Mouse (Mus musculus) G1E (cell line): ENCODE data around the gene Zcchc7. TPM values are rescaled to one million over a fixed set of nuclear protein-coding genes. Genes with fewer than 3 reads are reported as not detected.

Experiments
- ATAC-seq: 2 replicates; pipeline ENCODE4 v1.8.0; 2016; ENCODE audit warnings: mild to moderate bottlenecking; ENCODE audit not compliant: insufficient number of reproducible peaks, poor library complexity, low FRiP score, severe bottlenecking; ENCODE audit errors: extremely low read depth
- DNase-seq: peaks from one replicate; pipeline ENCODE4 v3.0.0; 2012; ENCODE audit warnings: low spot score
- H3K27me3 ChIP-seq: 2 replicates; pipeline ENCODE4 v1.6.1; 2012; ENCODE audit warnings: mild to moderate bottlenecking, low read length, inconsistent platforms; ENCODE audit not compliant: insufficient read depth
- H3K36me3 ChIP-seq: replicated peaks from 2 replicates; pipeline ENCODE3; 2012; ENCODE audit warnings: mild to moderate bottlenecking, inconsistent platforms
- H3K4me1 ChIP-seq: 2 replicates; pipeline ENCODE4 v1.6.1; 2012; ENCODE audit warnings: low read depth, low read length, inconsistent platforms, mixed read lengths; ENCODE audit not compliant: insufficient read depth
- H3K4me3 ChIP-seq: 2 replicates; pipeline ENCODE4 v1.5.1; 2012; ENCODE audit warnings: low read depth, mild to moderate bottlenecking, inconsistent platforms, low read length, moderate library complexity, mixed read lengths
- H3K9me3 ChIP-seq: replicated peaks from 2 replicates; pipeline ENCODE4 v1.6.1; 2012; ENCODE audit warnings: inconsistent platforms
- CTCF ChIP-seq: IDR thresholded peaks from 2 replicates; pipeline ENCODE4 v1.5.1; 2012; ENCODE audit warnings: low read depth, low read length, inconsistent platforms, mixed read lengths
- GATA1 ChIP-seq: IDR thresholded peaks from 2 replicates; pipeline ENCODE4 v1.6.1; 2012; ENCODE audit warnings: borderline replicate concordance, low read length, inconsistent platforms, mixed read lengths
- GATA2 ChIP-seq: IDR thresholded peaks from 2 replicates; pipeline ENCODE4 v1.6.1; 2012; ENCODE audit warnings: low read depth, low read length, inconsistent platforms, borderline replicate concordance
- POLR2AphosphoS5 ChIP-seq: IDR thresholded peaks from 2 replicates; pipeline ENCODE4 v1.6.1; 2012; ENCODE audit warnings: low read depth, low read length, inconsistent platforms; ENCODE audit not compliant: insufficient replicate concordance
- TAL1 ChIP-seq: conservative IDR thresholded peaks from 2 replicates; pipeline ENCODE4 v1.6.1; 2012; ENCODE audit warnings: low read depth, low read length, inconsistent platforms, mixed read lengths
- polyA plus RNA-seq: library from polyadenylated mRNA; stranded (reverse); fragments of >175 nt; gene quantifications from 2 replicates; pipeline ENCODE4 v1.2.3, GENCODE M21; 2012
- total RNA-seq, 2 experiments: library from RNA; stranded (forward) in 1 of 2; stranded (reverse) in 1 of 2; fragments of 200-1000 nt in 1 of 2; fragments of >200 nt in 1 of 2; fragmentation: Nextera tagmentation in 1 of 2; gene quantifications; 2 replicates each; pipeline ENCODE4 v1.2.3; 2014 to 2017

Zcchc7 gene
- total and polyA plus RNA-seq, 3 experiments = 28.6 to 129 (median 61.3) TPM

GRCm38 (mm10) chr4:44965175-44965574 is 209.5 kb downstream of the Zcchc7 start:
- no peaks in the 10 kb centered on the region for H3K36me3 ChIP-seq
- TF ChIP-seq POLR2AphosphoS5 (no peak), GATA2 (no peak), CTCF (no peak), GATA1 (no peak), TAL1 (no peak)
- peaks cover 4% of the 10 kb centered on the region for H3K9me3 ChIP-seq
- ATAC-seq = no peak
- DNase-seq = no peak
- no peak overlapping the region for H3K4me3 ChIP-seq
- peaks cover 79% of the 10 kb centered on the region for H3K4me1 ChIP-seq
- H3K27me3 ChIP-seq = peaks cover 24% of the 10 kb centered on the region

GRCm38 (mm10) chr4:44965736-44966135 is 210.1 kb downstream of the Zcchc7 start:
- ATAC-seq = no peak
- Histone ChIP-seq H3K9me3 (peaks cover 4% of the 10 kb centered on the region), H3K36me3 (no peaks in the 10 kb centered on the region), H3K4me3 (no peak overlapping the region), H3K4me1 (peaks cover 80% of the 10 kb centered on the region), H3K27me3 (peaks cover 24% of the 10 kb centered on the region)
- no peak for DNase-seq
- no peak for TF ChIP-seq GATA1
- TF ChIP-seq TAL1 = no peak
- TF ChIP-seq CTCF = no peak
- no peak for TF ChIP-seq GATA2
- TF ChIP-seq POLR2AphosphoS5 = no peak

GRCm38 (mm10) chr4:44967402-44967801 is 211.7 kb downstream of the Zcchc7 start:
- H3K4me1 ChIP-seq = peaks cover 73% of the 10 kb centered on the region
- peaks cover 4% of the 10 kb centered on the region for H3K9me3 ChIP-seq
- H3K4me3 ChIP-seq = 0 out of 2 replicates have a peak overlapping the region, but pooled peaks have one; percentile 3
- peaks cover 27% of the 10 kb centered on the region for H3K27me3 ChIP-seq
- TF ChIP-seq TAL1 (no peak), POLR2AphosphoS5 (no peak), GATA1 (no peak), GATA2 (no peak), CTCF (no peak)
- DNase-seq = no peak
- no peaks in the 10 kb centered on the region for H3K36me3 ChIP-seq
- ATAC-seq = no peak

GRCm38 (mm10) chr4:44970056-44970455 is 214.4 kb downstream of the Zcchc7 start:
- Histone ChIP-seq H3K36me3 (no peaks in the 10 kb centered on the region), H3K4me3 (no peak overlapping the region)

GRCm38 (mm10) chr4:44970612-44971110 is 215.0 kb downstream of the Zcchc7 start:
- Histone ChIP-seq H3K4me3 (no peak overlapping the region), H3K4me1 (peaks cover 60% of the 10 kb centered on the region), H3K27me3 (peaks cover 27% of the 10 kb centered on the region), H3K36me3 (no peaks in the 10 kb centered on the region), H3K9me3 (peaks cover 2% of the 10 kb centered on the region; the same call in 1 of the 2 replicates)
- TF ChIP-seq CTCF = peak; percentile 69; the same call in 1 of the 2 replicates
- no peak for TF ChIP-seq POLR2AphosphoS5
- ATAC-seq (peak; percentile 36), DNase-seq (peak; percentile 56)

More at GRCm38 (mm10) chr4:44970056-44970455, 214.4 kb downstream of the Zcchc7 start:
- ATAC-seq (no peak), DNase-seq (no peak)
- Histone ChIP-seq H3K4me1 (peaks cover 64% of the 10 kb centered on the region), H3K27me3 (peaks cover 27% of the 10 kb centered on the region), H3K9me3 (peaks cover 2% of the 10 kb centered on the region; the same call in 1 of the 2 replicates)
- no peak for TF ChIP-seq CTCF
- TF ChIP-seq TAL1 = no peak
- TF ChIP-seq POLR2AphosphoS5 = no peak
- no peak for TF ChIP-seq GATA1
- TF ChIP-seq GATA2 = no peak

GRCm38 (mm10) chr4:44973450-44973849 is 217.8 kb downstream of the Zcchc7 start:
- peak overlapping the region; percentile 28; the same call in 1 of the 2 replicates for H3K4me3 ChIP-seq
- peaks cover 5% of the 10 kb centered on the region for H3K9me3 ChIP-seq
- no peaks in the 10 kb centered on the region for H3K36me3 ChIP-seq
- DNase-seq = peak; percentile 66
- ATAC-seq = peak; percentile 65
- H3K4me1 ChIP-seq = peaks cover 45% of the 10 kb centered on the region
- peaks cover 19% of the 10 kb centered on the region; the same call in 1 of the 2 replicates for H3K27me3 ChIP-seq
- TF ChIP-seq CTCF (peak; percentile 96), GATA2 (no peak)

GRCm38 (mm10) chr4:44973871-44974270 is 218.2 kb downstream of the Zcchc7 start:
- H3K9me3 ChIP-seq = peaks cover 5% of the 10 kb centered on the region
- no peak for TF ChIP-seq TAL1
- TF ChIP-seq GATA2 = no peak
- TF ChIP-seq CTCF = no peak
- peaks cover 15% of the 10 kb centered on the region; the same call in 1 of the 2 replicates for H3K27me3 ChIP-seq
- peak overlapping the region; percentile 28; the same call in 1 of the 2 replicates for H3K4me3 ChIP-seq
- DNase-seq = no peak
- peaks cover 41% of the 10 kb centered on the region for H3K4me1 ChIP-seq
- no peaks in the 10 kb centered on the region for H3K36me3 ChIP-seq
- no peak for ATAC-seq
